Mouse (Mus musculus): ENCODE data around the gene Pak4. TPM values are rescaled to one million over a fixed set of nuclear protein-coding genes. Genes with fewer than 3 reads are reported as not detected.

The Pak4 gene
- 16.1 and 20.0 TPM in 2 replicates for polyA plus RNA-seq (2012)

GRCm38 (mm10) chr7:28597642-28598446 is at the start of gene Pak4, which contains the start of gene Samd4b:
Gene Pak4 (minus strand): TSS chr7:28598185.
Gene Samd4b (minus strand): TSS chr7:28598144.
- no peaks in the 10 kb centered on the region for H3K27me3 ChIP-seq (ENCODE audit: control insufficient read depth)
- TF ChIP-seq GATA1 (IDR thresholded peaks at IDR 0.05; ENCODE audit: low read length) (no peak), TAL1 (IDR thresholded peaks at IDR 0.05; ENCODE audit: low read length) (no peak)
- H3K36me3 ChIP-seq (ENCODE audit: control insufficient read depth): peaks cover 37% of the 10 kb centered on the region
- peak within 1 kb of the TSS; percentile 91 for H3K4me3 ChIP-seq (replicated peaks)
- H3K9me3 ChIP-seq (ENCODE audit: control insufficient read depth, low read length): no peaks in the 10 kb centered on the region
- peaks cover 60% of the 10 kb centered on the region for H3K4me1 ChIP-seq (ENCODE audit: control insufficient read depth)

DNA sequence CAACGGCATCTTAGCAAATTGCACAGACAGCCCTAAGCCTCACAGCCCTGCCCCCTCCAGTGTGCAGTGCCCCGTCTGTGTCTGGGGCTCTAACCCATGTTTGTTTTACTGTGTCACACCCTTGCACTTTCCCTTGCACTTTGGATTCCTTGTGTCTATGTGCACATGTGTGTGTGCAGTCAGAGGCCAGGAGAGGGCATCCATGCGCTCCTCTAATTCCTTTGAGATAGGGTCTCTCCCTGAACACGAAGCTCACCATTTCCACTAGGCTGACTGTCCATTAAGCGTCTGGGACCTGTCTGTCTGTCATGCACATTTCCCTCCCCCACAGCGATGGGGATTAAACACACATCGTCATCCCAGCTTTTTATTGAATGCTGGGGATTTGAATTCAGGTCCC is 49.0 kb upstream of the Pak4 start:
- TF ChIP-seq GATA1 (IDR thresholded peaks at IDR 0.05; ENCODE audit: low read length) (no peak), TAL1 (IDR thresholded peaks at IDR 0.05; ENCODE audit: low read length) (no peak)
- H3K27me3 ChIP-seq (ENCODE audit: control insufficient read depth): no peaks in the 10 kb centered on the region
- H3K9me3 ChIP-seq (ENCODE audit: control insufficient read depth, low read length): no peaks in the 10 kb centered on the region
- no peak overlapping the region for H3K4me3 ChIP-seq (replicated peaks)
- no peaks in the 10 kb centered on the region for H3K4me1 ChIP-seq (ENCODE audit: control insufficient read depth)
- H3K36me3 ChIP-seq (ENCODE audit: control insufficient read depth): no peaks in the 10 kb centered on the region

DNA sequence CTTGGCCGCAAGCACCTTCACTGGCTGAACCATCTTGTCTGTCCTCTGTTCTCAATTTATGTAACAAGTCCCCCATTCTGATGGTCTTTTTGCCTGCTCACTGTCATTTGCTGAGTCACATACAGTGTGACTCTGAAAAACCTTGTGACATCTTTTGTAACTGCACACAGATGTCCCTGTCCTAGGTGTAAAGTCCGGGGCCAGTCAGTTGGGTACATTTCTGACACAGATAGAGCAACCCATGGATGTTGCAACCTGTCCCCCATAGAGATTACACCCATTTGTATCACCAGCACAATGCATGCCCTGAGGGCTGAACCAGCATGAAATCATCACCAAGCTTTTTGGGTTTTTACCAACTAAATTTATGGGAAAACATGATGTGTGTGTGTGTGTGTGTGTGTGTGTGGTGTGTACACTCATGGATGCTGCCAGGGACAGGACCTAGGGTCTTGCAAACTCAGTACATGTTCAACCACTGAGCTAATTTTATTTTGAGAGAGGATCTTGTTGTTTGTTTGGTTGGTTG is 48.0 kb upstream of the Pak4 start:
- no peak overlapping the region for H3K4me3 ChIP-seq (replicated peaks)
- TF ChIP-seq TAL1 (IDR thresholded peaks at IDR 0.05; ENCODE audit: low read length) (no peak), GATA1 (IDR thresholded peaks at IDR 0.05; ENCODE audit: low read length) (no peak)
- H3K9me3 ChIP-seq (ENCODE audit: control insufficient read depth, low read length): no peaks in the 10 kb centered on the region
- H3K27me3 ChIP-seq (ENCODE audit: control insufficient read depth): no peaks in the 10 kb centered on the region
- H3K36me3 ChIP-seq (ENCODE audit: control insufficient read depth): no peaks in the 10 kb centered on the region
- no peaks in the 10 kb centered on the region for H3K4me1 ChIP-seq (ENCODE audit: control insufficient read depth)

GRCm38 (mm10) chr7:28645366-28645765 is 47.4 kb upstream of the Pak4 start:
- no peak for TF ChIP-seq GATA1 (IDR thresholded peaks at IDR 0.05; ENCODE audit: low read length)
- no peak for TF ChIP-seq TAL1 (IDR thresholded peaks at IDR 0.05; ENCODE audit: low read length)
- Histone ChIP-seq H3K36me3 (ENCODE audit: control insufficient read depth) (no peaks in the 10 kb centered on the region), H3K4me1 (ENCODE audit: control insufficient read depth) (no peaks in the 10 kb centered on the region), H3K27me3 (ENCODE audit: control insufficient read depth) (no peaks in the 10 kb centered on the region), H3K9me3 (ENCODE audit: control insufficient read depth, low read length) (no peaks in the 10 kb centered on the region), H3K4me3 (replicated peaks) (no peak overlapping the region)

GRCm38 (mm10) chr7:28641546-28641945 is 43.6 kb upstream of the Pak4 start:
- no peaks in the 10 kb centered on the region for H3K4me1 ChIP-seq (ENCODE audit: control insufficient read depth)
- H3K9me3 ChIP-seq (ENCODE audit: control insufficient read depth, low read length): no peaks in the 10 kb centered on the region
- no peaks in the 10 kb centered on the region for H3K27me3 ChIP-seq (ENCODE audit: control insufficient read depth)
- TF ChIP-seq TAL1 (IDR thresholded peaks at IDR 0.05; ENCODE audit: low read length) (no peak), GATA1 (IDR thresholded peaks at IDR 0.05; ENCODE audit: low read length) (no peak)
- no peaks in the 10 kb centered on the region for H3K36me3 ChIP-seq (ENCODE audit: control insufficient read depth)
- no peak overlapping the region for H3K4me3 ChIP-seq (replicated peaks)

- TF ChIP-seq GATA1 (IDR thresholded peaks at IDR 0.05; ENCODE audit: low read length) (no peak), TAL1 (IDR thresholded peaks at IDR 0.05; ENCODE audit: low read length) (no peak)
- H3K4me1 ChIP-seq (ENCODE audit: control insufficient read depth): no peaks in the 10 kb centered on the region
- H3K9me3 ChIP-seq (ENCODE audit: control insufficient read depth, low read length): no peaks in the 10 kb centered on the region
- H3K4me3 ChIP-seq (replicated peaks): no peak overlapping the region
- H3K27me3 ChIP-seq (ENCODE audit: control insufficient read depth): 0 out of 2 replicates have a peak, but pooled peaks cover 2% of the 10 kb centered on the region
- H3K36me3 ChIP-seq (ENCODE audit: control insufficient read depth): no peaks in the 10 kb centered on the region
These were observed 39.5 kb upstream of the Pak4 start for GRCm38 (mm10) chr7:28637511-28637910.

DNA sequence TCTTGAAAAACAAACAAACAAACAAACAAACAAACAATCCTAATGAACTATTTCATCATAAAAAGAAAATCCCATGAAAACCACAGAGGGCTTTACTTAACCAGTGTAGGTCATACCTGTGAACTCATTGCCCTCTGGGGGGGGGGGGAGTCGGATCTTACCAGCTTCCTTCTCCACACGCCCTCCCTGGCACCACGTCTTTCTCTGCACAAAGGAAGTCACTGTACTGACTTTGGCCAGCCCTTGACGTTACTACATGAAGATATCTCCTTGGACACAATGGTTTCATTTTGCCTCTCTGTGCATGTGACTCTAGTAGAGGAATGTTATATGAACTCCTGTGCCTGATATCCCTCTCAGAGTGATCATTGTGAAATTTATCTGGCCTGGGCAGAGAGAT is 36.1 kb upstream of the Pak4 start:
- Histone ChIP-seq H3K4me1 (ENCODE audit: control insufficient read depth) (no peaks in the 10 kb centered on the region), H3K27me3 (ENCODE audit: control insufficient read depth) (peaks cover 28% of the 10 kb centered on the region), H3K9me3 (ENCODE audit: control insufficient read depth, low read length) (no peaks in the 10 kb centered on the region), H3K36me3 (ENCODE audit: control insufficient read depth) (no peaks in the 10 kb centered on the region), H3K4me3 (replicated peaks) (no peak overlapping the region)
- no peak for TF ChIP-seq GATA1 (IDR thresholded peaks at IDR 0.05; ENCODE audit: low read length)
- TF ChIP-seq TAL1 (IDR thresholded peaks at IDR 0.05; ENCODE audit: low read length): no peak

GRCm38 (mm10) chr7:28631073-28631472 is 33.1 kb upstream of the Pak4 start, which contains the start of gene Acp7:
Gene Acp7 (minus strand): TSS chr7:28631332.
- Histone ChIP-seq H3K4me3 (replicated peaks) (no peak within 1 kb of the TSS), H3K9me3 (ENCODE audit: control insufficient read depth, low read length) (no peaks in the 10 kb centered on the region), H3K4me1 (ENCODE audit: control insufficient read depth) (no peaks in the 10 kb centered on the region), H3K27me3 (ENCODE audit: control insufficient read depth) (peaks cover 33% of the 10 kb centered on the region), H3K36me3 (ENCODE audit: control insufficient read depth) (no peaks in the 10 kb centered on the region)
- TF ChIP-seq TAL1 (IDR thresholded peaks at IDR 0.05; ENCODE audit: low read length) (no peak), GATA1 (IDR thresholded peaks at IDR 0.05; ENCODE audit: low read length) (no peak)

- Histone ChIP-seq H3K4me3 (replicated peaks) (no peak overlapping the region), H3K4me1 (ENCODE audit: control insufficient read depth) (no peaks in the 10 kb centered on the region), H3K36me3 (ENCODE audit: control insufficient read depth) (no peaks in the 10 kb centered on the region), H3K9me3 (ENCODE audit: control insufficient read depth, low read length) (no peaks in the 10 kb centered on the region), H3K27me3 (ENCODE audit: control insufficient read depth) (peaks cover 11% of the 10 kb centered on the region)
- TF ChIP-seq TAL1 (IDR thresholded peaks at IDR 0.05; ENCODE audit: low read length): no peak
- no peak for TF ChIP-seq GATA1 (IDR thresholded peaks at IDR 0.05; ENCODE audit: low read length)
These were observed 26.8 kb upstream of the Pak4 start for GRCm38 (mm10) chr7:28624791-28625190.
